Mouse (Mus musculus) cerebellum, adult 2 months (tissue): ENCODE results near the gene Tomm20.

ENCODE experiments used
- CTCF ChIP-seq: fragments of 200-500 bp; IDR thresholded peaks from 2 replicates; pipeline ENCODE4 v1.5.1; 2011; ENCODE audit warnings: low read depth, mild to moderate bottlenecking, control low read depth, low read length, moderate library complexity, borderline replicate concordance; ENCODE audit not compliant: insufficient read depth
- POLR2A ChIP-seq: fragments of 200-500 bp; IDR thresholded peaks from 2 replicates; pipeline ENCODE4 v1.6.1; 2011; ENCODE audit warnings: low read length, control low read depth, borderline replicate concordance; ENCODE audit not compliant: insufficient read depth

DNA sequence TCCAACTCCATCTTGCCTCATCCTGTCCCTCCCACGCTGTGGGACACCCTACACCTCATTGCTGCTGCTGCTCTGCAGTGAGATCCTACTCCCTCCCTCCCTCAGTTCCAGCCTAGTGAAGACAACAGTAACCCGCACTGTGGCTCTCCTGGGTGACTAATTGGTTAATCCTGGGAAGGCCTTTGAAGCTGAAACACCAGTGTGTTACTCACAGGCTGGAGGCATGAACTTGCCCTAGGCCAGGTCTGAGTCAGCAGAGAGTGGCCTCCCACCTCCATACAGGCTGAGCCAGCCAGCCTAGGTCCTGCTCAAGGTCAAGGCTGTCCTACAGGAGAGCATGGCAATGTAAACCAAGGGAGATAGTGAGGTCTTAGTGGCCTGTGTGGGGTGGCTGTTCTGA is 26.4 kb downstream of the Tomm20 start:
- TF ChIP-seq POLR2A: no peak
- no peak for TF ChIP-seq CTCF
